Mouse (Mus musculus): ENCODE results near the gene Gm14409.
"Not testable (repeated sequence)": the region's sequence is repeated elsewhere in the genome, so short reads cannot be mapped to it uniquely, and the experiment has no call there.

Gm14409 gene

DNA sequence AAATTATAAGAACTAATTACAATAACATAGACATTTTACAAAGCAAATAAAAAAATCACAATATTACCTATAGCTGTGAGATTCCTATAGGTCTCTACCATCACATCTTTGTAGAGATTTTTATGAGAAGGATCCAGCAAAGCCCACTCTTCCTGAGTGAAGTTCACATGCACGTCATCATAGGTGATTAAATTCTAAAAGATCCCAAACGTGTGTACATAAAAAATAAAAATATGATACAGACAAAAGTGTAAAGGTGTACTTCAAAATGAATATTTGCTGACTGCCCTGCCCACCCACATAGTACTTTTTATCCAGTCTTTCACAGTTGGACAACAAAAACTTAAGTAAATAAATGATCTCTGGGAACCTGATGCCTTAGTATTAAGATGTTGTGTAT lies at the start of gene Gm14409:
Gene Gm14409, minus strand, starts transcription at position 101 of the 400 bp plus-strand sequence.
- not testable (repeated sequence) for DNase-seq (ENCODE audit: extremely low spot score, low read depth, low spot score)

DNA sequence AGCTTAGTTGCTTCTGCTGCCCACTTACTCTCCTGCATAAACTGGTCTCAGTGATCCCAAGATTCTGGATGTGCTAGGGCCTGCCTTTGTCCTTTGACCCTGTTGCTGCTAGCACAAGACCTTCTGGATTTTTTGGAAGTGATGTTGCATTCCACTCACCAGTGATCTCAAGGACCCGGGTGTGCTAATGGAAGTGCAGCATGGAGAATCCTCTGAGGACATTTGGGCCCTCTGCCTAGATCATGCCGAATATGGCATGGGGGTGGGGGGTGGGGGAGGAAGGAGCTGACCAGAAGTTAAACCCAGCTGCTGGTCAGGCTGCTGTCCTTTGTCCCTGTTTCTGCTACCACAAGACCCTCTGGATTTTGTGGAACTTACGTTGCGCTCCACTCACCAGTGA lies 42.8 kb upstream of the Gm14409 start:
- DNase-seq (ENCODE audit: extremely low spot score, low read depth, low spot score), result not testable (repeated sequence)

DNA sequence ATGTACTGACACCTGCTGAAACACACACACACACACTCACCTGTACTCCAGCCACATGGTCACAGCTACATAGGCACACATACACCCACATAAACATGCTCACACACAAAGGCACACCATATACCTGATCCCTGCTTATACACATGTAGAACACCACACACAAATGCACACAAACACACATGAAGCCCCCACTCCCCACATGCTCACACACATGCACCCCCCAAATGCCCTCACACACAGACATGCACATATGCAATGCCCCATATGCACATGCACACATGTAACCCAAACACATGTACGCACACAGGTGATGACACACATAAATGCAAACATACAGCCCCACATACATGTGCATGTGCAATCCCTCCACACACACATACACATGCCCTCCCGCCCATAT lies 38.1 kb upstream of the Gm14409 start:
- DNase-seq (ENCODE audit: extremely low spot score, low read depth, low spot score), result not testable (repeated sequence)

DNA sequence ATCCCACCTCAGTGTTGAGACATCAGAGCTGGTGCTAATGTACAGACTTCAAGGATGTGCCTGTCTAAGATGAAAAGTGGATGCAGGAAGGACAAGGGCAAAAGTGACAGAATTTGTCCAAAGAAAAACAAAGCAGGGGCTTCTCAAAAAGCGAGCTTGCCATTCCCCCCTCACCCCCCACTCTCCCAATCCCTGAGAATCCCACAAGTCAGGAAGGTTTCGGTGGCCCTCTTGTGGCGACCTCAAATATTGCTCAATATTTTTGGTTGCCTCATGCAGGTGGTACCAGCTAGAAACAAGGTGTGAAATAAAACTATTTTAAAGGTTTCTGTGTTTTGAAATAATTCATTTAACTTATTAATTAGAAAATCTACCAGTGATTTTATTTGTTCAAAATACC lies 16.9 kb upstream of the Gm14409 start:
- not testable (repeated sequence) for DNase-seq (ENCODE audit: extremely low spot score, low read depth, low spot score)

DNA sequence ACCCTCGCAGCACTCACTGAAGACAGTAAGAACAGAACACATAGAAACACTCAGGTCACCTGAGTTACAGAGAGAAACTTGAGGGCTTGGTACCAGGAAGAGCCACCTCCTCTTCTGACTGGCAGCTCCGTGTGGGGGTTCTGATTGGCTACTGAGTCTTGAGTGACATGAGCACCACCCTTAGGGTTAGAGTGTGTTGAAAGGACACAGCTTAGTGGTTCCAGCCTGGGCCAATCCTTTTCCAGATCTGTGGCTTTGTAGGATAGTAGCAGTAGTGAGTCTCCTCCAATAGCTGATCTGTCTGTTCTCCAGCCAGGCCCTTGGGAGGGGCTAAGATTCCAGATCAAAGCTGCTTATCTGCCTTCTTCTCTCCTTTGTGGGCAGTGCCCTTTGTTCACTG lies 10.9 kb upstream of the Gm14409 start:
- not testable (repeated sequence) for DNase-seq (ENCODE audit: extremely low spot score, low read depth, low spot score)

DNA sequence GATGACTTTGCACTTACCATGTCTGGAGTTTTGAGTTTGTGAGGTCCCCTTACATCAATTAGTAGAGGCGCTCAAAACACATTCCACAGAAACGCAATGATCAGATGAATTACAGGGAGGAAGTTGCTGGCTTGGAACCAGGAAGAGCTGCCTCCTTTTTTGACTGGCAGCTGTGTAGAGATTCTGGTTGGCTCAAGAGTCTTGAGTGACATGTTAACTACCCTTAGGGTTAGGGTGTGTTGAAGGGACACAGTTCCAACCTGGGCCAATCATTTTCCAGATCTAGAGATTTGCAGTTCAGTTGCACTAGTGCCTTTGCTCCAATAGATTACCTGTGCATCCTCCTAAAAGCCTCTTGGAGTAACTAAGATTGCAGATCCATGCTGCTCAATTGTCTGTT lies 5.4 kb upstream of the Gm14409 start:
- DNase-seq (ENCODE audit: extremely low spot score, low read depth, low spot score), result not testable (repeated sequence)

DNA sequence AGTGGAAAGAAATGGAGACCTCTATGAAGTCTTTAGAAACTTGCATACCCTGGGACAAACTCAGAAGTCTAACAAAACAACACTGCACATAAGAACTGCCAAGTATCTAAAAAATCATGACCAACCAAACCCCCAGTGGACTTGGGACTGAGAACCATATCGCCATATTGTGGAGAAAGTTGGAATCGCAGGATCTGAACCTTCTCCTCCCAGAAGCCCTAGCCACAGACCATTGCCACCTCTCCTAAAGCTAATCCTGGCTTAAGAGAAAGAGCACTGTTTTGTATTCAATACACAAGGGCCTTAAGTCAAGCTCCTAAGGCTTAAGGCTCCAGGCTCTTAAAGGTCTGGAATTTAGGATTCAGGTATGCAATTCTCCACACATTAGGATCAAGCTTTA lies 19.4 kb downstream of the Gm14409 start:
- DNase-seq (ENCODE audit: extremely low spot score, low read depth, low spot score), result not testable (repeated sequence)

DNA sequence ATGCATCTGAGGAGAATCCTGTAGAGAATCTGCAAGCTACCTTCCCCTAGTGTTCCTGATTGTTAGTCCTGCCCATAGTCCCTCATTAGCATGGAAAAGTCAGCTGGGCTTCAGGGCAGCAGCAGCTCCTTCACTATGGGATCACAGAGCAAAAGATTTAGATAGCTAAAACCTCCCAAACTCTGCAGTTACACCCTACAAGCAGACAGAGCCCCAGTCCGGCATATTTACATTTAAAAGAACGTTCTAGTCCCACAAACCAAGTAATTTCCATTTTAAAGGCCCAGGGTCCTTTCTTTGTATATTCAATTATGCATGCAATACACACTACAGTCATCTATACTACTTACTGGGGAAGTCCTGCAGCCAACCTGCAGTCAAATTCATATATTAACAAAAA lies 36.4 kb downstream of the Gm14409 start:
- DNase-seq (ENCODE audit: extremely low spot score, low read depth, low spot score), result not testable (repeated sequence)

All from hindlimb bud, embryonic 11.5 days (tissue).